Mouse (Mus musculus): ENCODE results near the gene Cyp4a10. TPM values are rescaled to one million over a fixed set of nuclear protein-coding genes. Genes with fewer than 3 reads are reported as not detected.

Cyp4a10 gene
- total RNA-seq, 2 experiments from 2014 or later: not detected

Other genes with a start within 250 kb of the Cyp4a10 start
- not detected in 2 replicates for gene Cyp4a12a, start 219.2 kb upstream of the Cyp4a10 start, total RNA-seq (2015; ENCODE audit: low replicate concordance)
- not detected in 2 replicates for gene Cyp4a12a, start 219.2 kb upstream of the Cyp4a10 start, total RNA-seq (2017; ENCODE audit: low replicate concordance)
- not detected in 2 replicates for gene Cyp4a12b, start 106.6 kb upstream of the Cyp4a10 start, total RNA-seq (2015; ENCODE audit: low replicate concordance)
- gene Cyp4a12b, start 106.6 kb upstream of the Cyp4a10 start, total RNA-seq (2017; ENCODE audit: low replicate concordance): not detected in 2 replicates
- gene Cyp4a30b, start 65.7 kb upstream of the Cyp4a10 start, total RNA-seq (2015; ENCODE audit: low replicate concordance): not detected in 2 replicates
- gene Cyp4a30b, start 65.7 kb upstream of the Cyp4a10 start, total RNA-seq (2017; ENCODE audit: low replicate concordance): not detected in 2 replicates
- not detected in 2 replicates for gene Cyp4a14, start 22.1 kb upstream of the Cyp4a10 start, total RNA-seq (2015; ENCODE audit: low replicate concordance)
- gene Cyp4a14, start 22.1 kb upstream of the Cyp4a10 start, total RNA-seq (2017; ENCODE audit: low replicate concordance): not detected in 2 replicates
- gene Cyp4a31, start 45.4 kb downstream of the Cyp4a10 start, total RNA-seq (2015; ENCODE audit: low replicate concordance): not detected in 2 replicates
- gene Cyp4a31, start 45.4 kb downstream of the Cyp4a10 start, total RNA-seq (2017; ENCODE audit: low replicate concordance): not detected in 2 replicates
- not detected in 2 replicates for gene Cyp4a32, start 82.7 kb downstream of the Cyp4a10 start, total RNA-seq (2015; ENCODE audit: low replicate concordance)
- not detected in 2 replicates for gene Cyp4a32, start 82.7 kb downstream of the Cyp4a10 start, total RNA-seq (2017; ENCODE audit: low replicate concordance)
- not detected in 2 replicates for gene Cyp4b1, start 129.5 kb downstream of the Cyp4a10 start, total RNA-seq (2015; ENCODE audit: low replicate concordance)
- gene Cyp4b1, start 129.5 kb downstream of the Cyp4a10 start, total RNA-seq (2017; ENCODE audit: low replicate concordance): not detected in 2 replicates
- gene Efcab14, start 219.5 kb downstream of the Cyp4a10 start, total RNA-seq (2015; ENCODE audit: low replicate concordance): 48.6 and 49.7 TPM in 2 replicates
- gene Efcab14, start 219.5 kb downstream of the Cyp4a10 start, total RNA-seq (2017; ENCODE audit: low replicate concordance): 30.9 and 37.1 TPM in 2 replicates